Mouse (Mus musculus): ENCODE data around the gene Phf8. TPM values are rescaled to one million over a fixed set of nuclear protein-coding genes. Genes with fewer than 3 reads are reported as not detected.
"Not testable (repeated sequence)": the region's sequence is repeated elsewhere in the genome, so short reads cannot be mapped to it uniquely, and the experiment has no call there.

The Phf8 gene
- polyA plus RNA-seq (2016; fragmentation: Nextera tagmentation; extraction: Ambion mirVana) = 17.0 and 19.0 TPM in 2 replicates

DNA sequence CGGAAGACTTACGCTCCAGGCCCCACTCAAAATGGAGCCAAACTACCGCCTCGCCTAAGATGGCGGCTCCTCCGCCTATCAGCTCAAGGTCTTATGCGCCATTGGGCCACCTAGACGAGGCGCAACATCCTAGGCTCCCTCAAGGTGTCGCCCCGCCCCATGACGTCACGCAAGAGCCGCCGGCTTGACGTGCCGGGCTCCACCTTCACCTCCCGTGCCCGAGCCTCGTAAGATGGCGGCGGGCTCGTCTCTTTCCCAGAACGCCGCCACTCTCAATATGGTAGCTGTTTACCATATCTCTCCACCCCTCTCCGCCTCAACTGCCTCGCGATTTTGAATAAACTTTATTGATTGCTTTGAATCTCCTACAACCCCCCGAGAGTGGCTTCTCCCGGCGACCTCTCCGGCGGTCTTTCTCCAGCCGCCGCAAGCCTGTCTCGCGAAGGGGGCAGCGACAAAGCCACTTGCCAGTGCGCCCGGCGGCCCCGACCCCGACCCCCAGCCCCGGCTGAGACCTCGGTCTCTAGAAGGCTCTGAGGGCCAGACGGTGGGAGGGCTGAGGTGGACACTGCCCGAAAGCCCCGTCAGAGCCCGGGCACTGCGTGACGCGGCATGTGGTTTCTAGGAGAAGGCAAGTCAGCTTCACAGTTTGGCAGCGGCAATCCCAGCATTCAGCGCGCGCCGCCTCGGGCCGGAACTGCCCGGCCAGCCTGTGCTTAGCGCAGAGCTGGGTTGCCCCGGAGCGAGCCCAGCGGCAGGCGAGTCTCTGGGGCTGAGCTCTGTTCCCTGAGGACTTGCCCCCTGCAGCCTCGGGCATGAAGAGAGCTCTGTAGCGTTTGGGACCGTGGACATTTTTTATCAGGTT lies at the start of gene Phf8:
Gene Phf8, plus strand, starts transcription at position 215 of the 865 bp plus-strand sequence.
- 15% methylated on average over 68 of the region's 68 CpGs for WGBS
- 0 out of 2 replicates have a peak, but pooled peaks cover 5% of the 10 kb centered on the region for H3K27me3 ChIP-seq (replicated peaks)
- H3K4me2 ChIP-seq = peak within 1 kb of the TSS; percentile 81
- H3K36me3 ChIP-seq = no peaks in the 10 kb centered on the region
- no peaks in the 10 kb centered on the region for H3K4me1 ChIP-seq (replicated peaks)
- peak within 1 kb of the TSS; percentile 80 for H3K9ac ChIP-seq
- peak; percentile 96 for ATAC-seq (ENCODE audit: insufficient number of reproducible peaks, low FRiP score)
- peak within 1 kb of the TSS; percentile 66 for H3K4me3 ChIP-seq
- H3K27ac ChIP-seq (ENCODE audit: poor library complexity, severe bottlenecking) = peak within 1 kb of the TSS; percentile 99
- no peaks in the 10 kb centered on the region; the same call in 1 of the 2 replicates for H3K9me3 ChIP-seq (replicated peaks)

- H3K9me3 ChIP-seq (replicated peaks) = no peaks in the 10 kb centered on the region
- H3K27me3 ChIP-seq (replicated peaks) = no peaks in the 10 kb centered on the region
- H3K4me3 ChIP-seq = no peak overlapping the region
- no peaks in the 10 kb centered on the region for H3K4me1 ChIP-seq (replicated peaks)
- H3K27ac ChIP-seq (ENCODE audit: poor library complexity, severe bottlenecking) = no peak overlapping the region
- no peak overlapping the region for H3K9ac ChIP-seq
- no peak for ATAC-seq (ENCODE audit: insufficient number of reproducible peaks, low FRiP score)
- H3K4me2 ChIP-seq = no peak overlapping the region
- WGBS = 82% methylated on average over 3 of the region's 3 CpGs
- no peaks in the 10 kb centered on the region for H3K36me3 ChIP-seq
Observed at GRCm38 (mm10) chrX:151488128-151488527, 32.3 kb upstream of the Phf8 start.

GRCm38 (mm10) chrX:151493269-151493668 lies 27.2 kb upstream of the Phf8 start:
- H3K36me3 ChIP-seq; H3K4me2 ChIP-seq; H3K9me3 ChIP-seq (replicated peaks); H3K4me3 ChIP-seq; H3K27me3 ChIP-seq (replicated peaks); H3K27ac ChIP-seq (ENCODE audit: poor library complexity, severe bottlenecking); H3K9ac ChIP-seq; ATAC-seq (ENCODE audit: insufficient number of reproducible peaks, low FRiP score); H3K4me1 ChIP-seq (replicated peaks): not testable (repeated sequence)
- WGBS = 91% methylated on average over 4 of the region's 4 CpGs

DNA sequence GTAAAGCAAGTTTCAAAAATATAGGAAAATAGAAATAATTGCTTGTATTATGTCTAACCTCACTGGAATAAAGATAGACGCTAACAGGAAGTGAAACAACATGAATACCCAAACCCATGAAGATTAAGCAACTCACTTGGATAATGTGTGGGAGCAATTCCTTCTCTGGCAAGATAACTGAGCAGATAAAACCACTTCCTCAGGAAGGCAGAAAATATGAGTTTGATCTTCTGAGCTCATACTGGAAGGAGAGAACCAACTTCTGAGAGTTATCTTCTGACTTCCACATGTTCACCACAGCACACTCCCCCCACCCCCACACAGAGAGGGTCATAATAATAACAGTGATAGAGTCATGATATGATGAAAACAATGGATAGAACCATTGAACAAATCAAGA lies 23.9 kb upstream of the Phf8 start:
- H3K4me1 ChIP-seq (replicated peaks) = no peaks in the 10 kb centered on the region
- H3K4me2 ChIP-seq = no peak overlapping the region
- no peaks in the 10 kb centered on the region for H3K36me3 ChIP-seq
- H3K27ac ChIP-seq (ENCODE audit: poor library complexity, severe bottlenecking) = no peak overlapping the region
- WGBS = 69% methylated on average over 1 of the region's 1 CpGs
- H3K4me3 ChIP-seq = no peak overlapping the region
- peaks cover 3% of the 10 kb centered on the region; the same call in 1 of the 2 replicates for H3K9me3 ChIP-seq (replicated peaks)
- no peaks in the 10 kb centered on the region for H3K27me3 ChIP-seq (replicated peaks)
- H3K9ac ChIP-seq = no peak overlapping the region
- ATAC-seq (ENCODE audit: insufficient number of reproducible peaks, low FRiP score) = no peak

GRCm38 (mm10) chrX:151508536-151508935 lies 11.9 kb upstream of the Phf8 start:
- H3K4me1 ChIP-seq (replicated peaks) = no peaks in the 10 kb centered on the region
- H3K36me3 ChIP-seq = no peaks in the 10 kb centered on the region
- H3K27ac ChIP-seq (ENCODE audit: poor library complexity, severe bottlenecking) = no peak overlapping the region
- no peaks in the 10 kb centered on the region for H3K9me3 ChIP-seq (replicated peaks)
- no peak overlapping the region for H3K4me3 ChIP-seq
- no peak for ATAC-seq (ENCODE audit: insufficient number of reproducible peaks, low FRiP score)
- no peak overlapping the region for H3K4me2 ChIP-seq
- no peaks in the 10 kb centered on the region for H3K27me3 ChIP-seq (replicated peaks)
- H3K9ac ChIP-seq = no peak overlapping the region

GRCm38 (mm10) chrX:151509906-151510305 lies 10.6 kb upstream of the Phf8 start:
- Histone ChIP-seq H3K36me3 (no peaks in the 10 kb centered on the region), H3K9ac (no peak overlapping the region), H3K27me3 (replicated peaks) (no peaks in the 10 kb centered on the region), H3K4me1 (replicated peaks) (no peaks in the 10 kb centered on the region), H3K4me2 (no peak overlapping the region), H3K27ac (ENCODE audit: poor library complexity, severe bottlenecking) (no peak overlapping the region), H3K4me3 (no peak overlapping the region), H3K9me3 (replicated peaks) (no peaks in the 10 kb centered on the region)
- no peak for ATAC-seq (ENCODE audit: insufficient number of reproducible peaks, low FRiP score)
- WGBS = 85% methylated on average over 1 of the region's 1 CpGs

DNA sequence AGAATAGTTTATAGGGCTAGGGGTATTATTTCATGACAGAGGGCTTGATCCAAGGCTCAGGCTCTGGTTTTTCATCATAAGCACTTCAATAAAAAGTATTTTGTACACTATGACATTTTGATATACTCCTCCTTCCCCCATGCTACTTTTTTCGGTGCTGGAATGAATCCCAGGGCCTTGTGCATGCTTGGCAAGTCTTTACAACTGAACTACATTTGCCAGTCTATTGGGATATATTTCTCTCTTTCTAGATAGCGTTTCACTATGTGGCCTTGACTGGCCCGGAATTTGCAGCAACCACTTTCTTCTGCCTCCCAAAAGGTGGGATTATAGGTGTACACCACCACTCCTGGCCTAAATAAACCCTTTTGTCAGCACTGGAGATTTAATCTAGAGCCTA lies 7.4 kb upstream of the Phf8 start:
- H3K9ac ChIP-seq = no peak overlapping the region
- H3K27me3 ChIP-seq (replicated peaks) = no peaks in the 10 kb centered on the region
- no peaks in the 10 kb centered on the region for H3K9me3 ChIP-seq (replicated peaks)
- H3K4me3 ChIP-seq = no peak overlapping the region
- ATAC-seq (ENCODE audit: insufficient number of reproducible peaks, low FRiP score) = no peak
- no peak overlapping the region for H3K27ac ChIP-seq (ENCODE audit: poor library complexity, severe bottlenecking)
- H3K4me2 ChIP-seq = no peak overlapping the region
- 68% methylated on average over 3 of the region's 3 CpGs for WGBS
- no peaks in the 10 kb centered on the region for H3K36me3 ChIP-seq
- H3K4me1 ChIP-seq (replicated peaks) = no peaks in the 10 kb centered on the region

DNA sequence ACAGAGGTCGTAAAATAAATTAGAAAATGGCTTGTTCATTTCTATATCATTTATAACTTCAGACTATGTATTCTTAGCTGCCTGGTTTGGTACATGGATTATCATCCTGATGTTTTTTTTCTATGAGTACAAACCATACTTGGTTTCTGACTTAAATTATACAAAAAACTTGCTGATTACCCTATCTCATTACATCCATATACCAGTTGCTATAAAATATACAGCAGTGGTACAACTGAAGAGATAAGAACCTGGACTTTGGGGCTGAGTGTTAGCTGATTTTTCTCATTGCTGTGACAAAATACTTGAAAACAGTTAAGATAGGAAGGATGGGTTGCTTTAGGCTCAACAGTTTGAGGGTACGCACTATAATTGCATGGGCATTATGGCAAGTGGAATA lies 6.8 kb upstream of the Phf8 start:
- no peaks in the 10 kb centered on the region for H3K27me3 ChIP-seq (replicated peaks)
- no peaks in the 10 kb centered on the region for H3K36me3 ChIP-seq
- no peak for ATAC-seq (ENCODE audit: insufficient number of reproducible peaks, low FRiP score)
- no peaks in the 10 kb centered on the region for H3K9me3 ChIP-seq (replicated peaks)
- H3K27ac ChIP-seq (ENCODE audit: poor library complexity, severe bottlenecking) = no peak overlapping the region
- WGBS = 89% methylated on average over 2 of the region's 2 CpGs
- no peak overlapping the region for H3K4me2 ChIP-seq
- no peak overlapping the region for H3K4me3 ChIP-seq
- no peak overlapping the region for H3K9ac ChIP-seq
- H3K4me1 ChIP-seq (replicated peaks) = no peaks in the 10 kb centered on the region

GRCm38 (mm10) chrX:151518181-151518580 lies 2.3 kb upstream of the Phf8 start:
- Histone ChIP-seq H3K4me1 (replicated peaks) (no peaks in the 10 kb centered on the region), H3K27me3 (replicated peaks) (0 out of 2 replicates have a peak, but pooled peaks cover 5% of the 10 kb centered on the region), H3K4me3 (no peak overlapping the region), H3K9me3 (replicated peaks) (no peaks in the 10 kb centered on the region; the same call in 1 of the 2 replicates), H3K4me2 (no peak overlapping the region), H3K27ac (ENCODE audit: poor library complexity, severe bottlenecking) (no peak overlapping the region), H3K36me3 (no peaks in the 10 kb centered on the region), H3K9ac (no peak overlapping the region)
- WGBS = 30% methylated on average over 1 of the region's 1 CpGs
- ATAC-seq (ENCODE audit: insufficient number of reproducible peaks, low FRiP score) = no peak

DNA sequence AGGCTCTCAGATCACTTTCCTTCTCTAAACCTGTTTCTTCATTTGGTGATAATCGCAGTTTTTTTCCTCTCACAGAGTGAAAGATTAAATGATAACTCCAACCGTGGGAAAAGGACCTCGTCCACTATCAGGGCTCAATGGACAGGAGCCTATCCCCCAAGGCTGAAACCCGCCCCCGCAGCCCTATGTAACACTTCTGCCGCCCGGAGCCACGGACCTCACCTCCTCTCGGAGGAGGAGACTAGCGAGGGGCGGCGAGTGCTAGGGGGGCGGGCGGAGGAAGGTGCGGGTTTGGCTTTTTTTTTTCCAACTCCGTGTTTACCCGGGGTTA lies 380 bp upstream of the Phf8 start:
- H3K4me1 ChIP-seq (replicated peaks) = no peaks in the 10 kb centered on the region
- 0 out of 2 replicates have a peak overlapping the region, but pooled peaks have one; percentile 51 for H3K9ac ChIP-seq
- peak overlapping the region; percentile 44 for H3K4me2 ChIP-seq
- peak overlapping the region; percentile 66 for H3K4me3 ChIP-seq
- 9% methylated on average over 17 of the region's 17 CpGs for WGBS
- H3K36me3 ChIP-seq = no peaks in the 10 kb centered on the region
- H3K9me3 ChIP-seq (replicated peaks) = no peaks in the 10 kb centered on the region; the same call in 1 of the 2 replicates
- 0 out of 2 replicates have a peak, but pooled peaks cover 5% of the 10 kb centered on the region for H3K27me3 ChIP-seq (replicated peaks)
- no peak for ATAC-seq (ENCODE audit: insufficient number of reproducible peaks, low FRiP score)
- H3K27ac ChIP-seq (ENCODE audit: poor library complexity, severe bottlenecking) = peak overlapping the region; percentile 99

- Histone ChIP-seq H3K4me1 (replicated peaks) (no peaks in the 10 kb centered on the region), H3K4me2 (peak overlapping the region; percentile 81), H3K9me3 (replicated peaks) (no peaks in the 10 kb centered on the region; the same call in 1 of the 2 replicates), H3K9ac (peak overlapping the region; percentile 80), H3K27ac (ENCODE audit: poor library complexity, severe bottlenecking) (peak overlapping the region; percentile 99), H3K4me3 (peak overlapping the region; percentile 66), H3K36me3 (no peaks in the 10 kb centered on the region), H3K27me3 (replicated peaks) (0 out of 2 replicates have a peak, but pooled peaks cover 5% of the 10 kb centered on the region)
- ATAC-seq (ENCODE audit: insufficient number of reproducible peaks, low FRiP score) = no peak
- WGBS = 15% methylated on average over 25 of the region's 25 CpGs
Observed at GRCm38 (mm10) chrX:151521786-151522522, 1.5 kb downstream of the Phf8 start.

All from heart, embryonic 12.5 days (tissue).